In the genomic region with DNA sequence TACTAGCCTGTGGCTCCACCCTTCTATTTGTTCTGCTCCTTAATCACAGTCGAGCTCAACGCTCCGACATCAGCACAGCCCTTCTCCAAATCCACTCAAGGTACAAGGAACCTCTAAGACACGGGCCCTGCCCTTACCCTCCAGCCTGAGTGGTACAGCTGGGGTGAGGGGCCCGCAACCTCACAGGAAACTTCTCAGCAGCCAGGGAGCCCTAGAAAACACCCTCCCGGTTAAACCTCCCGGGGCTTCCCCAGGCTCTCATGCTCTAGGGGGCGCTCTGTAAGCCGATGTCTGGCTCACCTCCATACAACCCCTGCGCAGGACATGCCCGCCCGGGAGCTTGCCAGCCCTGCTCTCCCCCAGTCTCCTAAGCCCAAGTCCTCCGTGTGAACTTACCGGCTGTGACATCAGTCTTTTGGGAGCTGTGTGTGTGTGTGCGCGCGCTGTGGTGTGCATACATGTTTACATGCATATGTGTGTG, we compare ENCODE assay signal across 11 mouse cellular contexts. TPM values are rescaled to one million over a fixed set of nuclear protein-coding genes. Genes with fewer than 3 reads are reported as not detected.
DNase-seq lines count a peak whose midpoint lies in the region; ATAC-seq lines count a peak whose summit lies in the region.
"Had no signal": no experiment of that assay in that cellular context is flagged by ENCODE, and none has a peak within 500 bp of the region (broad histone marks: within the 10 kb centered on the region; RNA-seq: fewer than 3 reads in every experiment).

No protein-coding gene starts in this region.

- peak; percentile 19 for DNase-seq in adrenal gland, postnatal 10 days
- DNase-seq in adrenal gland, adult 18-20 months (ENCODE audit: low spot score in 2 of 2) = no peak
- peak; percentile 54 for DNase-seq in midbrain, embryonic 10.5 days (ENCODE audit: low spot score)
- DNase-seq in limb, embryonic 10.5 days (ENCODE audit: low spot score) = peak; percentile 42
- no peak for DNase-seq in heart, adult 9 months (ENCODE audit: low spot score in 2 of 2)
- DNase-seq in urinary bladder, postnatal 4 days (ENCODE audit: low spot score in 2 of 2) = no peak

- peaks cover 38% of the 10 kb centered on the region for H3K4me1 ChIP-seq in midbrain, embryonic 10.5 days
- peaks cover 7% of the 10 kb centered on the region; the same call in 1 of the 2 replicates for H3K4me1 ChIP-seq in midbrain, embryonic 16.5 days (ENCODE audit: control insufficient read depth, insufficient read depth, low read length)
- peaks cover 20% of the 10 kb centered on the region for H3K4me1 ChIP-seq in limb, embryonic 10.5 days
- H3K4me1 ChIP-seq in stomach, embryonic 15.5 days = peaks cover 4% of the 10 kb centered on the region; the same call in 1 of the 2 replicates

- 14% methylated on average over 17 of the region's 17 CpGs for WGBS in midbrain, embryonic 10.5 days
- 15% methylated on average over 17 of the region's 17 CpGs for WGBS in midbrain, embryonic 16.5 days
- WGBS in limb, embryonic 10.5 days = 21% methylated on average over 17 of the region's 17 CpGs
- 19% methylated on average over 17 of the region's 17 CpGs for WGBS in stomach, embryonic 15.5 days

- H3K9me3 ChIP-seq in midbrain, embryonic 10.5 days (replicated peaks) = no peaks in the 10 kb centered on the region
- H3K9me3 ChIP-seq in midbrain, embryonic 16.5 days (replicated peaks; ENCODE audit: control insufficient read depth, low read length, poor library complexity, severe bottlenecking) = no peaks in the 10 kb centered on the region
- H3K9me3 ChIP-seq in limb, embryonic 10.5 days (replicated peaks) = no peaks in the 10 kb centered on the region
- no peaks in the 10 kb centered on the region for H3K9me3 ChIP-seq in stomach, embryonic 15.5 days

- no peak overlapping the region for H3K4me2 ChIP-seq in midbrain, embryonic 16.5 days (ENCODE audit: low read length)
- peak overlapping the region; percentile 30; the same call in 1 of the 2 replicates for H3K4me2 ChIP-seq in stomach, embryonic 15.5 days

- H3K4me3 ChIP-seq in midbrain, embryonic 10.5 days = peak overlapping the region; percentile 43
- H3K4me3 ChIP-seq in midbrain, embryonic 16.5 days (ENCODE audit: low read depth, low read length) = no peak overlapping the region
- H3K4me3 ChIP-seq in limb, embryonic 10.5 days = no peak overlapping the region
- H3K4me3 ChIP-seq in stomach, embryonic 15.5 days (replicated peaks) = no peak overlapping the region

- no peak for ATAC-seq in midbrain, embryonic 16.5 days
- ATAC-seq in stomach, embryonic 15.5 days (ENCODE audit: insufficient read depth, low FRiP score, low read depth) = no peak

- H3K36me3 ChIP-seq in midbrain, embryonic 10.5 days = no peaks in the 10 kb centered on the region
- peaks cover 1% of the 10 kb centered on the region; the same call in 1 of the 2 replicates for H3K36me3 ChIP-seq in midbrain, embryonic 16.5 days (ENCODE audit: control insufficient read depth, insufficient read depth, low read length)
- H3K36me3 ChIP-seq in limb, embryonic 10.5 days = no peaks in the 10 kb centered on the region
- H3K36me3 ChIP-seq in stomach, embryonic 15.5 days = no peaks in the 10 kb centered on the region

- peak overlapping the region; percentile 67 for H3K27ac ChIP-seq in midbrain, embryonic 10.5 days (replicated peaks)
- H3K27ac ChIP-seq in midbrain, embryonic 16.5 days (ENCODE audit: low read length) = no peak overlapping the region
- H3K27ac ChIP-seq in limb, embryonic 10.5 days = no peak overlapping the region
- no peak overlapping the region for H3K27ac ChIP-seq in stomach, embryonic 15.5 days

- H3K27me3 ChIP-seq in midbrain, embryonic 10.5 days (ENCODE audit: low read depth, poor library complexity, severe bottlenecking) = peaks cover 69% of the 10 kb centered on the region
- H3K27me3 ChIP-seq in midbrain, embryonic 16.5 days (ENCODE audit: control insufficient read depth, insufficient read depth, low read depth, low read length) = no peaks in the 10 kb centered on the region; the same call in 1 of the 2 replicates
- peaks cover 73% of the 10 kb centered on the region for H3K27me3 ChIP-seq in limb, embryonic 10.5 days (ENCODE audit: low read depth, poor library complexity, severe bottlenecking)
- peaks cover 16% of the 10 kb centered on the region; the same call in 1 of the 2 replicates for H3K27me3 ChIP-seq in stomach, embryonic 15.5 days (replicated peaks)

- no peak overlapping the region for H3K9ac ChIP-seq in midbrain, embryonic 16.5 days (ENCODE audit: low read depth, low read length)
- no peak overlapping the region for H3K9ac ChIP-seq in stomach, embryonic 15.5 days

RNA-seq across cellular contexts. Expression of a gene that starts 9.6 kb away (rescaled TPM):
- total RNA-seq in adrenal gland, postnatal 10 days (2021) = under 1 TPM in 1 of 2 experiments, not detected in 1; 0.67 TPM
- total RNA-seq in adrenal gland, adult 18-20 months (2021) = not detected
- polyA plus RNA-seq in midbrain, embryonic 10.5 days (2016; fragmentation: Nextera tagmentation; extraction: Ambion mirVana) = 0.24 and 0.26 TPM in 2 replicates
- 0.65 and 1.5 TPM in 2 replicates for polyA plus RNA-seq in midbrain, embryonic 16.5 days (2015; fragmentation: Nextera tagmentation; extraction: Ambion mirVana)
- polyA plus RNA-seq in limb, embryonic 10.5 days (2016; fragmentation: Nextera tagmentation; extraction: Ambion mirVana) = not detected in 2 replicates
- 0.19 and 0.31 TPM in 2 replicates for polyA plus RNA-seq in stomach, embryonic 15.5 days (2015; fragmentation: Nextera tagmentation; extraction: Ambion mirVana)
- total RNA-seq: common myeloid progenitor, adult 5-6 weeks had no signal
- polyA plus RNA-seq: small intestine, adult 2 months had no signal

RNA-seq across cellular contexts. Expression of a gene that starts 30.8 kb away (rescaled TPM):
- 10 to 100 TPM in 1 of 2 experiments, 1 to 10 TPM in 1; 6.7 to 12.4 TPM for total RNA-seq in adrenal gland, postnatal 10 days (2021)
- 1 to 10 TPM; 4.4 to 4.9 TPM for total RNA-seq in adrenal gland, adult 18-20 months (2021)
- polyA plus RNA-seq in midbrain, embryonic 10.5 days (2016; fragmentation: Nextera tagmentation; extraction: Ambion mirVana) = 11.2 and 14.3 TPM in 2 replicates
- polyA plus RNA-seq in midbrain, embryonic 16.5 days (2015; fragmentation: Nextera tagmentation; extraction: Ambion mirVana) = 100.0 and 114 TPM in 2 replicates
- polyA plus RNA-seq in limb, embryonic 10.5 days (2016; fragmentation: Nextera tagmentation; extraction: Ambion mirVana) = 1.2 and 1.3 TPM in 2 replicates
- polyA plus RNA-seq in stomach, embryonic 15.5 days (2015; fragmentation: Nextera tagmentation; extraction: Ambion mirVana) = 4.9 and 5.0 TPM in 2 replicates
- total RNA-seq: common myeloid progenitor, adult 5-6 weeks had no signal

RNA-seq across cellular contexts. Expression of a gene that starts 48.2 kb away (rescaled TPM):
- total RNA-seq in adrenal gland, postnatal 10 days (2021) = under 1 TPM; 0.12 to 0.18 TPM
- under 1 TPM; 0.17 to 0.48 TPM for total RNA-seq in adrenal gland, adult 18-20 months (2021)
- polyA plus RNA-seq in midbrain, embryonic 10.5 days (2016; fragmentation: Nextera tagmentation; extraction: Ambion mirVana) = not detected in 2 replicates
- not detected in 2 replicates for polyA plus RNA-seq in midbrain, embryonic 16.5 days (2015; fragmentation: Nextera tagmentation; extraction: Ambion mirVana)
- not detected in 2 replicates for polyA plus RNA-seq in limb, embryonic 10.5 days (2016; fragmentation: Nextera tagmentation; extraction: Ambion mirVana)
- not detected in 2 replicates for polyA plus RNA-seq in stomach, embryonic 15.5 days (2015; fragmentation: Nextera tagmentation; extraction: Ambion mirVana)
- total RNA-seq: common myeloid progenitor, adult 5-6 weeks; left cerebral cortex, postnatal 10 days had no signal
- polyA plus RNA-seq: small intestine, adult 2 months had no signal

Comparison
In these comparisons a context has a peak if more than half of its experiments do, and no peak if none do; other contexts are left out.
1. DNase-seq: peak in adrenal gland, postnatal 10 days (single experiment), midbrain, embryonic 10.5 days (single experiment) and limb, embryonic 10.5 days (single experiment); none in adrenal gland, adult 18-20 months (0 of 2), heart, adult 9 months (0 of 2) and urinary bladder, postnatal 4 days (0 of 2).